Mouse (Mus musculus): ENCODE data around the gene Gabrd. TPM values are rescaled to one million over a fixed set of nuclear protein-coding genes. Genes with fewer than 3 reads are reported as not detected.

Gabrd gene
- polyA plus RNA-seq, 1 experiment from 2014 or later = 0.68 TPM

DNA sequence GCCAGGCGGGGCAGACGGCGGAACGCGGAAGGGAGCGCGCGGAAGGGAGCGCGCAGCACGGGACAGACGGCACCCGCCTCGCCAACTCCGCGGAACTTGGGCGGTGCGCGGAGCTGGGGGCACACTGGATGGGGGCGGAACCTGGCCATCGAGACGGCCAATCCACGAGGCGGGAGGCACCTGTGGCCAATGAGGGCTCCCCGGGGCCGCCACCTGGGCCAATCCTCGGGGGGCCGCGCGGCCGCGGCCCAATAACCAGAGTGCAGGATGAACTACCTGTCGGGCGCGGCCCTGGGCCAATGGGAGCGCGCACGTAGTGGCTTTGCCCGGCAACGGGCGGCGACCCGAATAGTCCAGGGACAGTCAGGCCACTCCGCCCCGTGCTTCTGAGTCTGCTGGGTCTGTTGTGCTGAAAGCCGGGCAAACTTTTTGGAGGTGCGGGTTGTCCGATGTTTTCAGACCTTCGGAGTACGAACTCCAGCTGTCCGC is 36.6 kb downstream of the Gabrd start, which contains the start of gene Prkcz:
Prkcz (minus strand) TSS at position 59 of the 489 bp plus-strand sequence.
- Histone ChIP-seq H3K27me3 (replicated peaks; ENCODE audit: insufficient read depth, low read length) (peaks cover 14% of the 10 kb centered on the region; the same call in 1 of the 2 replicates), H3K36me3 (ENCODE audit: insufficient read depth, low read length) (no peaks in the 10 kb centered on the region), H3K4me1 (ENCODE audit: insufficient read depth, low read depth, low read length) (no peaks in the 10 kb centered on the region), H3K4me3 (ENCODE audit: low read depth, low read length) (peak within 1 kb of the TSS; percentile 41), H3K9me3 (ENCODE audit: low read length) (no peaks in the 10 kb centered on the region), H3K9ac (replicated peaks; ENCODE audit: low read depth) (0 out of 2 replicates have a peak within 1 kb of the TSS, but pooled peaks have one; percentile 29), H3K4me2 (replicated peaks; ENCODE audit: low read depth, low read length) (peak within 1 kb of the TSS; percentile 58), H3K27ac (ENCODE audit: low read length) (peak within 1 kb of the TSS; percentile 85)
- ATAC-seq (peak; percentile 97), DNase-seq (ENCODE audit: low spot score) (peak; percentile 91)
- TF ChIP-seq CTCF (IDR thresholded peaks at IDR 0.05) (no peak), EP300 (IDR thresholded peaks at IDR 0.05) (no peak)
- 2% methylated on average over 39 of the region's 51 CpGs for WGBS

GRCm38 (mm10) chr4:155360856-155361255 is 37.1 kb downstream of the Gabrd start:
- Histone ChIP-seq H3K9me3 (ENCODE audit: low read length) (no peaks in the 10 kb centered on the region), H3K4me1 (ENCODE audit: insufficient read depth, low read depth, low read length) (no peaks in the 10 kb centered on the region), H3K4me3 (ENCODE audit: low read depth, low read length) (peak overlapping the region; percentile 41), H3K27me3 (replicated peaks; ENCODE audit: insufficient read depth, low read length) (peaks cover 14% of the 10 kb centered on the region; the same call in 1 of the 2 replicates), H3K9ac (replicated peaks; ENCODE audit: low read depth) (0 out of 2 replicates have a peak overlapping the region, but pooled peaks have one; percentile 23), H3K27ac (ENCODE audit: low read length) (peak overlapping the region; percentile 82), H3K4me2 (replicated peaks; ENCODE audit: low read depth, low read length) (peak overlapping the region; percentile 58), H3K36me3 (ENCODE audit: insufficient read depth, low read length) (no peaks in the 10 kb centered on the region)
- ATAC-seq = peak; percentile 48
- peak; percentile 40 for DNase-seq (ENCODE audit: low spot score)
- under 1% methylated on average over 25 of the region's 42 CpGs for WGBS
- TF ChIP-seq EP300 (IDR thresholded peaks at IDR 0.05) (no peak), CTCF (IDR thresholded peaks at IDR 0.05) (no peak)

- Histone ChIP-seq H3K36me3 (ENCODE audit: insufficient read depth, low read length) (no peaks in the 10 kb centered on the region), H3K27me3 (replicated peaks; ENCODE audit: insufficient read depth, low read length) (peaks cover 14% of the 10 kb centered on the region; the same call in 1 of the 2 replicates), H3K9me3 (ENCODE audit: low read length) (no peaks in the 10 kb centered on the region), H3K4me1 (ENCODE audit: insufficient read depth, low read depth, low read length) (no peaks in the 10 kb centered on the region), H3K4me2 (replicated peaks; ENCODE audit: low read depth, low read length) (peak overlapping the region; percentile 58), H3K4me3 (ENCODE audit: low read depth, low read length) (peak overlapping the region; percentile 41; the same call in 1 of the 2 replicates), H3K27ac (ENCODE audit: low read length) (peak overlapping the region; percentile 82), H3K9ac (replicated peaks; ENCODE audit: low read depth) (no peak overlapping the region)
- TF ChIP-seq EP300 (IDR thresholded peaks at IDR 0.05) (no peak), CTCF (IDR thresholded peaks at IDR 0.05) (no peak)
- DNase-seq (ENCODE audit: low spot score) (peak; percentile 63), ATAC-seq (no peak)
- 35% methylated on average over 12 of the region's 12 CpGs for WGBS
These were observed 38.1 kb downstream of the Gabrd start for GRCm38 (mm10) chr4:155359560-155360464.

DNA sequence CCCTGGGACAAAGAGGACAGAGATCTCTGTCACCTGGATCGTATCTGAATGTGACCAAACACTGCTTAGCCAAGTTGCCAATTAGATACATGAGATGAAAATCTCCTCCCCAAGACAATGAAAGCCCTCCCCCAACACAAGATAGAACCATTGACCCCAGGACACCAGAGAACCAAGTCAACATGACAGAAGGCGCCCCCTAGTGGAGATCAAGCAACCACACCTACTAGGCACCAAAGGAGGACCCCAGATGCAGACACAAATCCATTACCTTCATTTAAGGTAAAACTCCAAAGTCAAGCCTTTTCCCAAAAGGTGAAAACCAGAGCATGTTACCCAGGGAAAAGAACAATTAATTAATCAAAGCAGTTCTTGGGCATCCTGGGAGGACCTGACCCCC is 40.3 kb downstream of the Gabrd start:
- no peak overlapping the region for H3K4me2 ChIP-seq (replicated peaks; ENCODE audit: low read depth, low read length)
- no peaks in the 10 kb centered on the region for H3K4me1 ChIP-seq (ENCODE audit: insufficient read depth, low read depth, low read length)
- no peaks in the 10 kb centered on the region for H3K36me3 ChIP-seq (ENCODE audit: insufficient read depth, low read length)
- no peaks in the 10 kb centered on the region for H3K9me3 ChIP-seq (ENCODE audit: low read length)
- WGBS = 53% methylated on average over 2 of the region's 2 CpGs
- TF ChIP-seq CTCF (IDR thresholded peaks at IDR 0.05) = peak; percentile 54
- no peak for TF ChIP-seq EP300 (IDR thresholded peaks at IDR 0.05)
- peaks cover 14% of the 10 kb centered on the region; the same call in 1 of the 2 replicates for H3K27me3 ChIP-seq (replicated peaks; ENCODE audit: insufficient read depth, low read length)
- no peak overlapping the region for H3K4me3 ChIP-seq (ENCODE audit: low read depth, low read length)
- ATAC-seq = no peak
- no peak overlapping the region for H3K27ac ChIP-seq (ENCODE audit: low read length)
- no peak overlapping the region for H3K9ac ChIP-seq (replicated peaks; ENCODE audit: low read depth)
- DNase-seq (ENCODE audit: low spot score) = no peak

DNA sequence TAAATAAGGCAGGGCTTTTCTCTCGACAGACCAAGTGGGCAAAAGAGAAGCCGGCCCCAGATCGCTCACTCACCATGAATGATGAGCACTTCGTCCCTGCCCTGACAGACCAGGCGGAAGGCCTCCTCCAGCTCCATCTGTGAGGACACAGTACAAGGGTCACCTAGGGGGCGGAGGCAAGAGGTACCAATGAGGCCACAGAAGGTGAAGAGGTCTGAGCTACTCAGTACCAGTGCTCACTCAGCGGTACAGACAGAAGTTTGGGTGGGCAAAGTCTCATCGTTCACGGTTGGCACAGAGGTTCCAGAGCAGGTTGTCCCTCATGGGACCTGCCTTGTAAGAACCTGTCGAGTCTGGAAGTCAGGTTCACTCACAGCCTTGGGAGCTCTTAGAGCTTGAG is 41.6 kb downstream of the Gabrd start:
- DNase-seq (ENCODE audit: low spot score) = no peak
- TF ChIP-seq CTCF (IDR thresholded peaks at IDR 0.05) (no peak), EP300 (IDR thresholded peaks at IDR 0.05) (no peak)
- no peak overlapping the region for H3K9ac ChIP-seq (replicated peaks; ENCODE audit: low read depth)
- H3K4me1 ChIP-seq (ENCODE audit: insufficient read depth, low read depth, low read length) = no peaks in the 10 kb centered on the region
- 81% methylated on average over 10 of the region's 10 CpGs for WGBS
- peaks cover 13% of the 10 kb centered on the region; the same call in 1 of the 2 replicates for H3K27me3 ChIP-seq (replicated peaks; ENCODE audit: insufficient read depth, low read length)
- H3K36me3 ChIP-seq (ENCODE audit: insufficient read depth, low read length) = no peaks in the 10 kb centered on the region
- H3K4me3 ChIP-seq (ENCODE audit: low read depth, low read length) = no peak overlapping the region
- H3K9me3 ChIP-seq (ENCODE audit: low read length) = no peaks in the 10 kb centered on the region
- no peak overlapping the region for H3K27ac ChIP-seq (ENCODE audit: low read length)
- no peak overlapping the region for H3K4me2 ChIP-seq (replicated peaks; ENCODE audit: low read depth, low read length)
- no peak for ATAC-seq

DNA sequence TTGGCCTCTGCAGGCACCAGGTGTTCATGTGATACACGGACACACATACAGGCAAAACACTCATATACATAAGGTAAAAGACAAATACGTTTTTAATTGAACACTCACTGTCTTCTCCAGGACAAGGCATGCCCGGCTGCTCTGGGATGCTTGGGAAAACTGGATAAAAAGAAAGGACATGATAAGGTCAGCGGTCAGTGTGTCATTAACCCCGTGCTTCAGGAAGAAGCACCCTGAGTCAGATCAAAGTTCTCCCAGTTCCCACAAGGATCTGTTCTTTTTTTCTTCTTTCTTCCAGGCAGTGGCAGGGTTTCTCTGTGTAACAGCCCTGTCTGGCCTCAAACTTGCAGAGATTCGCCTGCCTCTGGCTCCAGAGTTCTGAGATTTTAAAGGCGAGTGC is 43.4 kb downstream of the Gabrd start:
- DNase-seq (ENCODE audit: low spot score) = no peak
- 68% methylated on average over 7 of the region's 7 CpGs for WGBS
- no peaks in the 10 kb centered on the region for H3K27me3 ChIP-seq (replicated peaks; ENCODE audit: insufficient read depth, low read length)
- no peak for TF ChIP-seq CTCF (IDR thresholded peaks at IDR 0.05)
- no peak for TF ChIP-seq EP300 (IDR thresholded peaks at IDR 0.05)
- H3K4me2 ChIP-seq (replicated peaks; ENCODE audit: low read depth, low read length) = no peak overlapping the region
- no peak overlapping the region for H3K4me3 ChIP-seq (ENCODE audit: low read depth, low read length)
- no peak overlapping the region for H3K9ac ChIP-seq (replicated peaks; ENCODE audit: low read depth)
- H3K27ac ChIP-seq (ENCODE audit: low read length) = no peak overlapping the region
- H3K9me3 ChIP-seq (ENCODE audit: low read length) = no peaks in the 10 kb centered on the region
- H3K4me1 ChIP-seq (ENCODE audit: insufficient read depth, low read depth, low read length) = no peaks in the 10 kb centered on the region
- ATAC-seq = no peak
- no peaks in the 10 kb centered on the region for H3K36me3 ChIP-seq (ENCODE audit: insufficient read depth, low read length)
